Mouse (Mus musculus): ENCODE data around the gene Mrtfa. TPM values are rescaled to one million over a fixed set of nuclear protein-coding genes. Genes with fewer than 3 reads are reported as not detected.

Gene Mrtfa
- polyA plus RNA-seq, 1 experiment from 2014 or later: 22.3 TPM

GRCm38 (mm10) chr15:81118226-81118625, 72.3 kb downstream of the Mrtfa start:
- DNase-seq (ENCODE audit: low spot score) (no peak), ATAC-seq (ENCODE audit: insufficient number of reproducible peaks, low FRiP score, low TSS enrichment, low read depth) (no peak)
- H3K27ac ChIP-seq (replicated peaks; ENCODE audit: low read depth, low read length): no peak overlapping the region
- H3K9me3 ChIP-seq (ENCODE audit: control insufficient read depth, low read length): no peaks in the 10 kb centered on the region
- H3K4me3 ChIP-seq (ENCODE audit: low read depth, low read length): no peak overlapping the region
- 87% methylated on average over 4 of the region's 4 CpGs for WGBS
- no peak overlapping the region for H3K9ac ChIP-seq (ENCODE audit: low read length)
- no peaks in the 10 kb centered on the region for H3K4me1 ChIP-seq (ENCODE audit: control insufficient read depth, insufficient read depth, low read length)
- no peak overlapping the region for H3K4me2 ChIP-seq (ENCODE audit: low read depth, severe bottlenecking)
- H3K27me3 ChIP-seq (ENCODE audit: control insufficient read depth, insufficient read depth, low read length): no peaks in the 10 kb centered on the region
- no peaks in the 10 kb centered on the region for H3K36me3 ChIP-seq (ENCODE audit: control insufficient read depth, insufficient read depth, low read length)

DNA sequence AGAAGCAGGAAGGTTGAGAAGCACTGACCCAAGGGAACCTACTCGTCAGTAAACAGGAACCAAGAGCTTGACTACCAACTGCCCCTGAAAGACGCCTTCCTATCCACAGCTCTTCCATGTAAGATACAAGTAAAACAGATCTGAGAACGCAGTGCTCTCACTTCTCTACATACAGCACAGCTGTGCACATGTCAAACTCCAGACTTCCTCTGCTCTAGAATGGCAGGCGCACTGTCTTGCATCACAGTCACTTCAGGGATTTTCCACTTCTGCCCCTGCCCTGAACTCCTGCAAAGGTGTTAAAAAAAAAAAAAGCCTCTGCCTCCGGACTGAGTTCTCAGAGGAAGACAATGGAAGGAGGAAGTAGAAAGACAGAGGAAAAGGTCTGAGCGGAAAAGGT, 78.0 kb downstream of the Mrtfa start:
- WGBS: 72% methylated on average over 6 of the region's 6 CpGs
- Histone ChIP-seq H3K36me3 (ENCODE audit: control insufficient read depth, insufficient read depth, low read length) (no peaks in the 10 kb centered on the region), H3K27ac (replicated peaks; ENCODE audit: low read depth, low read length) (no peak overlapping the region), H3K27me3 (ENCODE audit: control insufficient read depth, insufficient read depth, low read length) (no peaks in the 10 kb centered on the region), H3K9me3 (ENCODE audit: control insufficient read depth, low read length) (no peaks in the 10 kb centered on the region), H3K9ac (ENCODE audit: low read length) (no peak overlapping the region), H3K4me1 (ENCODE audit: control insufficient read depth, insufficient read depth, low read length) (peaks cover 4% of the 10 kb centered on the region), H3K4me2 (ENCODE audit: low read depth, severe bottlenecking) (no peak overlapping the region), H3K4me3 (ENCODE audit: low read depth, low read length) (no peak overlapping the region)
- ATAC-seq (ENCODE audit: insufficient number of reproducible peaks, low FRiP score, low TSS enrichment, low read depth): no peak
- no peak for DNase-seq (ENCODE audit: low spot score)

DNA sequence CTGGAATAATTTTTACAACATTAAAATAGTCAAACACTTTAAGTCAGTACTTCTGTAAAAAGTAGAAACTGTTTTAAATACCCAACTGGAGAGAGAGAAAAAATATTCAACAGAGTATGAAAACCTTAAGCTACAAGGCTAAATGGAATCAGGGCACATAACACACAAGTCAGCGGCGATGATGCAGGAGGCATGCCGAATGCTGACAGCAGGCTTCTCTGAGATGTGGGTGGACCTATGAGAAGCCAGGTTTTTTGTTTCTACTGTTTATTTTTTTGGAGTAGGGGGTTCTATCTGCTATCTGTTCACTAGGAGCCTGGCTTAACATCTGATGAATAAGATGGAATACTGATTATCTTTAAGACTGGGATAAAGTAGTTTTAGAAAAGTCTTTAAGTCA, 80.2 kb downstream of the Mrtfa start:
- peaks cover 9% of the 10 kb centered on the region for H3K4me1 ChIP-seq (ENCODE audit: control insufficient read depth, insufficient read depth, low read length)
- no peak overlapping the region for H3K27ac ChIP-seq (replicated peaks; ENCODE audit: low read depth, low read length)
- no peak overlapping the region for H3K4me3 ChIP-seq (ENCODE audit: low read depth, low read length)
- no peaks in the 10 kb centered on the region for H3K36me3 ChIP-seq (ENCODE audit: control insufficient read depth, insufficient read depth, low read length)
- DNase-seq (ENCODE audit: low spot score): no peak
- no peak for ATAC-seq (ENCODE audit: insufficient number of reproducible peaks, low FRiP score, low TSS enrichment, low read depth)
- H3K9me3 ChIP-seq (ENCODE audit: control insufficient read depth, low read length): no peaks in the 10 kb centered on the region
- no peak overlapping the region for H3K9ac ChIP-seq (ENCODE audit: low read length)
- H3K4me2 ChIP-seq (ENCODE audit: low read depth, severe bottlenecking): no peak overlapping the region
- no peaks in the 10 kb centered on the region for H3K27me3 ChIP-seq (ENCODE audit: control insufficient read depth, insufficient read depth, low read length)
- 91% methylated on average over 3 of the region's 3 CpGs for WGBS

GRCm38 (mm10) chr15:81105962-81106361, 84.6 kb downstream of the Mrtfa start:
- H3K4me2 ChIP-seq (ENCODE audit: low read depth, severe bottlenecking): no peak overlapping the region
- no peaks in the 10 kb centered on the region for H3K27me3 ChIP-seq (ENCODE audit: control insufficient read depth, insufficient read depth, low read length)
- peaks cover 16% of the 10 kb centered on the region for H3K4me1 ChIP-seq (ENCODE audit: control insufficient read depth, insufficient read depth, low read length)
- no peaks in the 10 kb centered on the region for H3K36me3 ChIP-seq (ENCODE audit: control insufficient read depth, insufficient read depth, low read length)
- no peak for DNase-seq (ENCODE audit: low spot score)
- H3K9ac ChIP-seq (ENCODE audit: low read length): no peak overlapping the region
- 63% methylated on average over 10 of the region's 10 CpGs for WGBS
- no peak overlapping the region for H3K4me3 ChIP-seq (ENCODE audit: low read depth, low read length)
- H3K27ac ChIP-seq (replicated peaks; ENCODE audit: low read depth, low read length): no peak overlapping the region
- no peak for ATAC-seq (ENCODE audit: insufficient number of reproducible peaks, low FRiP score, low TSS enrichment, low read depth)
- H3K9me3 ChIP-seq (ENCODE audit: control insufficient read depth, low read length): no peaks in the 10 kb centered on the region

DNA sequence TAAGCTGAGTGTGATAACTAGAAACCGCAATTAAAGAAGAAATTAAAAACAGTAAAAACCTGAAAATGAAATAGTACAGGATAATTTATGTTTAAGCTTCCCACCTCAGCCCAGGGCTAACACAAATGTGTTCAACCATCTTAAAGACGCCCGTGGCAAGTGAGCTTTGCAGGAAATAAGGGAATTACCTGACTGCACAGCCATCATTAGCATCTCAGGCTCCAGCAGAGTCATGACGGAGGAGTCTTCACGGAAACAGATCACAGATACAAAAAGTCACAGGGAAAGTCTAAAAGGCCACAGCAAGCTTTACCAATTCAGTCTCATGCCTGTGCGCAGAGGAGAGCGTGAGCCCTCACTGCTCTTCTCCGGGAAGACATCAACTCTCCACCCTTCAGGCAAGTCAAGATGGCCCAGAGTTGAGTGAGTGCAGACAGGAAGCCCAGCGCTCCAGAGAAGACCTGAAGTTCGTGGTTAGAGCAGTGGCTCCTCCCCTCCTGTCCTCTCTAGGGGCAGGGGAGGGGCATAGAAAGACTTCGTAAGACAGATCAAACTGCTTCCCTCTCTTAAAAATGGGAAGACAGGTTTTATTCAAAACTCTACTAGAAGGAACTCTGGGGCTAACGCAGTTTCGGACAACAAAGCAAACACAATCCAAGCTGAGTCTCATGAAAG, 85.8 kb downstream of the Mrtfa start:
- WGBS: 48% methylated on average over 13 of the region's 13 CpGs
- DNase-seq (ENCODE audit: low spot score) (no peak), ATAC-seq (ENCODE audit: insufficient number of reproducible peaks, low FRiP score, low TSS enrichment, low read depth) (no peak)
- H3K4me2 ChIP-seq (ENCODE audit: low read depth, severe bottlenecking): no peak overlapping the region
- no peak overlapping the region for H3K4me3 ChIP-seq (ENCODE audit: low read depth, low read length)
- peaks cover 13% of the 10 kb centered on the region for H3K4me1 ChIP-seq (ENCODE audit: control insufficient read depth, insufficient read depth, low read length)
- H3K27ac ChIP-seq (replicated peaks; ENCODE audit: low read depth, low read length): no peak overlapping the region
- no peak overlapping the region for H3K9ac ChIP-seq (ENCODE audit: low read length)
- no peaks in the 10 kb centered on the region for H3K9me3 ChIP-seq (ENCODE audit: control insufficient read depth, low read length)
- no peaks in the 10 kb centered on the region for H3K27me3 ChIP-seq (ENCODE audit: control insufficient read depth, insufficient read depth, low read length)
- H3K36me3 ChIP-seq (ENCODE audit: control insufficient read depth, insufficient read depth, low read length): no peaks in the 10 kb centered on the region

GRCm38 (mm10) chr15:81103500-81103899, 87.1 kb downstream of the Mrtfa start:
- ATAC-seq (ENCODE audit: insufficient number of reproducible peaks, low FRiP score, low TSS enrichment, low read depth) (no peak), DNase-seq (ENCODE audit: low spot score) (no peak)
- H3K27ac ChIP-seq (replicated peaks; ENCODE audit: low read depth, low read length): no peak overlapping the region
- peaks cover 13% of the 10 kb centered on the region for H3K4me1 ChIP-seq (ENCODE audit: control insufficient read depth, insufficient read depth, low read length)
- WGBS: 93% methylated on average over 3 of the region's 3 CpGs
- H3K9ac ChIP-seq (ENCODE audit: low read length): no peak overlapping the region
- no peak overlapping the region for H3K4me2 ChIP-seq (ENCODE audit: low read depth, severe bottlenecking)
- H3K4me3 ChIP-seq (ENCODE audit: low read depth, low read length): no peak overlapping the region
- no peaks in the 10 kb centered on the region for H3K36me3 ChIP-seq (ENCODE audit: control insufficient read depth, insufficient read depth, low read length)
- H3K27me3 ChIP-seq (ENCODE audit: control insufficient read depth, insufficient read depth, low read length): no peaks in the 10 kb centered on the region
- no peaks in the 10 kb centered on the region for H3K9me3 ChIP-seq (ENCODE audit: control insufficient read depth, low read length)

GRCm38 (mm10) chr15:81102274-81102879, 88.2 kb downstream of the Mrtfa start:
- Histone ChIP-seq H3K9me3 (ENCODE audit: control insufficient read depth, low read length) (no peaks in the 10 kb centered on the region), H3K27ac (replicated peaks; ENCODE audit: low read depth, low read length) (no peak overlapping the region), H3K27me3 (ENCODE audit: control insufficient read depth, insufficient read depth, low read length) (no peaks in the 10 kb centered on the region), H3K36me3 (ENCODE audit: control insufficient read depth, insufficient read depth, low read length) (no peaks in the 10 kb centered on the region), H3K9ac (ENCODE audit: low read length) (no peak overlapping the region), H3K4me3 (ENCODE audit: low read depth, low read length) (no peak overlapping the region), H3K4me1 (ENCODE audit: control insufficient read depth, insufficient read depth, low read length) (peaks cover 15% of the 10 kb centered on the region), H3K4me2 (ENCODE audit: low read depth, severe bottlenecking) (no peak overlapping the region)
- WGBS: 80% methylated on average over 13 of the region's 13 CpGs
- no peak for DNase-seq (ENCODE audit: low spot score)
- no peak for ATAC-seq (ENCODE audit: insufficient number of reproducible peaks, low FRiP score, low TSS enrichment, low read depth)

GRCm38 (mm10) chr15:81101316-81101715, 89.2 kb downstream of the Mrtfa start:
- Histone ChIP-seq H3K4me2 (ENCODE audit: low read depth, severe bottlenecking) (no peak overlapping the region), H3K36me3 (ENCODE audit: control insufficient read depth, insufficient read depth, low read length) (no peaks in the 10 kb centered on the region), H3K4me3 (ENCODE audit: low read depth, low read length) (no peak overlapping the region), H3K27me3 (ENCODE audit: control insufficient read depth, insufficient read depth, low read length) (no peaks in the 10 kb centered on the region), H3K9ac (ENCODE audit: low read length) (no peak overlapping the region), H3K27ac (replicated peaks; ENCODE audit: low read depth, low read length) (no peak overlapping the region), H3K9me3 (ENCODE audit: control insufficient read depth, low read length) (no peaks in the 10 kb centered on the region), H3K4me1 (ENCODE audit: control insufficient read depth, insufficient read depth, low read length) (peaks cover 14% of the 10 kb centered on the region)
- no peak for DNase-seq (ENCODE audit: low spot score)
- ATAC-seq (ENCODE audit: insufficient number of reproducible peaks, low FRiP score, low TSS enrichment, low read depth): no peak
- 73% methylated on average over 5 of the region's 5 CpGs for WGBS

DNA sequence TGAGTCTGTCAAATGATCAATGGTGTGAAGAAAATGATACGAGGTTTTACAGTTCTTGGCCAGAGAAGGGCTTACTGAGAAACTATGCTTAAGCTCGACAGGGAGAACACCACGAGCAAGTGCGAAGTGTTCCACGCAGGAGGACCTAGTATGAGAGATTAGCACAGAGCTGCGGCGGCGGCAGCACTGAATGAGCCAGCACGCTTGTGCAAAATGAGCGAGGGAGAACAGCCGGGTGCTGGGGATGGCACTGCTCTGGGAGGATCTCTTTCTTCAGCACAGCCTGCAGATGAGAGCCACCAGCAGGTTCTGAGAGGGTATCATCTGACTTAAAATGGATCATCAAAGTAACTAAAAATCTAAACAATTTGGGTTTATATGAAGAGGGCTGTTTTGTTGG, 91.3 kb downstream of the Mrtfa start:
- 85% methylated on average over 11 of the region's 11 CpGs for WGBS
- Histone ChIP-seq H3K27ac (replicated peaks; ENCODE audit: low read depth, low read length) (no peak overlapping the region), H3K4me2 (ENCODE audit: low read depth, severe bottlenecking) (no peak overlapping the region), H3K27me3 (ENCODE audit: control insufficient read depth, insufficient read depth, low read length) (no peaks in the 10 kb centered on the region), H3K9me3 (ENCODE audit: control insufficient read depth, low read length) (no peaks in the 10 kb centered on the region), H3K4me3 (ENCODE audit: low read depth, low read length) (no peak overlapping the region), H3K4me1 (ENCODE audit: control insufficient read depth, insufficient read depth, low read length) (peaks cover 2% of the 10 kb centered on the region), H3K9ac (ENCODE audit: low read length) (no peak overlapping the region), H3K36me3 (ENCODE audit: control insufficient read depth, insufficient read depth, low read length) (no peaks in the 10 kb centered on the region)
- DNase-seq (ENCODE audit: low spot score) (no peak), ATAC-seq (ENCODE audit: insufficient number of reproducible peaks, low FRiP score, low TSS enrichment, low read depth) (no peak)

Data from limb, embryonic 11.5 days (tissue).